Mouse (Mus musculus) adrenal gland, adult 2 months (tissue): ENCODE measurements around the gene Tas2r113. TPM values are rescaled to one million over a fixed set of nuclear protein-coding genes. Genes with fewer than 3 reads are reported as not detected.
"Not testable (repeated sequence)": the region's sequence is repeated elsewhere in the genome, so short reads cannot be mapped to it uniquely, and the experiment has no call there.

Source experiments
- DNase-seq: peaks from one replicate; pipeline ENCODE4 v3.0.0; 2021
- long read RNA-seq: library from polyadenylated mRNA; stranded (forward); transcript quantifications from one replicate; pipeline ENCODE4 v2.0.0, GENCODE M21; 2021
- polyA plus RNA-seq: library from polyadenylated mRNA; depleted of rRNA; stranded (reverse); fragments of >200 nt; gene quantifications from 2 replicates; pipeline ENCODE4 v1.2.3, GENCODE M21; 2012; rRNA removed
- total RNA-seq, 2 experiments: library from RNA; stranded (reverse); gene quantifications; 2 replicates each; pipeline ENCODE4 v1.2.3; 2021

The Tas2r113 gene
- total RNA-seq: not detected
- polyA plus RNA-seq: not detected in 2 replicates
- long read RNA-seq: 0 reads

GRCm38 (mm10) chr6:132892711-132893110 is at the start of gene Tas2r113:
Gene Tas2r113 (plus strand): TSS chr6:132893011.
- DNase-seq: no peak

GRCm38 (mm10) chr6:132846842-132847241 is 46.0 kb upstream of the Tas2r113 start, which contains the start of gene Tas2r123:
Gene Tas2r123 (plus strand): TSS chr6:132847142.
- DNase-seq: no peak

- no peak for DNase-seq
Observed at GRCm38 (mm10) chr6:132855138-132855537, 37.7 kb upstream of the Tas2r113 start, which contains the start of gene Tas2r116. Gene Tas2r116 (plus strand): TSS chr6:132855438.

- DNase-seq: no peak
Observed at GRCm38 (mm10) chr6:132867708-132868107, 25.1 kb upstream of the Tas2r113 start, which contains the start of gene Tas2r110. Gene Tas2r110 (plus strand): TSS chr6:132868008.

GRCm38 (mm10) chr6:132909351-132909750 is 16.5 kb downstream of the Tas2r113 start, which contains the start of gene Tas2r125:
Gene Tas2r125 (plus strand): TSS chr6:132909651.
- no peak for DNase-seq

GRCm38 (mm10) chr6:132941376-132941775 is 48.6 kb downstream of the Tas2r113 start:
- DNase-seq: not testable (repeated sequence)

Other genes with a start within 250 kb of the Tas2r113 start
- gene A630073D07Rik, start 241.5 kb upstream of the Tas2r113 start, total RNA-seq: not detected
- gene A630073D07Rik, start 241.5 kb upstream of the Tas2r113 start, polyA plus RNA-seq: not detected in 2 replicates
- gene Tas2r120, start 236.1 kb upstream of the Tas2r113 start, total RNA-seq: not detected
- gene Tas2r120, start 236.1 kb upstream of the Tas2r113 start, polyA plus RNA-seq: not detected in 2 replicates
- not detected for gene Tas2r121, start 192.0 kb upstream of the Tas2r113 start, total RNA-seq
- not detected in 2 replicates for gene Tas2r121, start 192.0 kb upstream of the Tas2r113 start, polyA plus RNA-seq
- gene Tas2r122, start 181.1 kb upstream of the Tas2r113 start, total RNA-seq: not detected
- gene Tas2r122, start 181.1 kb upstream of the Tas2r113 start, polyA plus RNA-seq: not detected in 2 replicates
- not detected for gene Tas2r115, start 155.0 kb upstream of the Tas2r113 start, total RNA-seq
- gene Tas2r115, start 155.0 kb upstream of the Tas2r113 start, polyA plus RNA-seq: not detected in 2 replicates
- gene Tas2r124, start 138.3 kb upstream of the Tas2r113 start, total RNA-seq: not detected
- not detected in 2 replicates for gene Tas2r124, start 138.3 kb upstream of the Tas2r113 start, polyA plus RNA-seq
- not detected for gene Tas2r102, start 130.9 kb upstream of the Tas2r113 start, total RNA-seq
- gene Tas2r102, start 130.9 kb upstream of the Tas2r113 start, polyA plus RNA-seq: not detected in 2 replicates
- not detected for gene Tas2r136, start 114.8 kb upstream of the Tas2r113 start, total RNA-seq
- gene Tas2r136, start 114.8 kb upstream of the Tas2r113 start, polyA plus RNA-seq: not detected in 2 replicates
- gene Tas2r117, start 90.2 kb upstream of the Tas2r113 start, total RNA-seq: not detected
- gene Tas2r117, start 90.2 kb upstream of the Tas2r113 start, polyA plus RNA-seq: not detected in 2 replicates
- not detected for gene Tas2r123, start 45.9 kb upstream of the Tas2r113 start, total RNA-seq
- not detected in 2 replicates for gene Tas2r123, start 45.9 kb upstream of the Tas2r113 start, polyA plus RNA-seq
- gene Tas2r116, start 37.6 kb upstream of the Tas2r113 start, total RNA-seq: not detected
- gene Tas2r116, start 37.6 kb upstream of the Tas2r113 start, polyA plus RNA-seq: not detected in 2 replicates
- gene Tas2r110, start 25.0 kb upstream of the Tas2r113 start, total RNA-seq: not detected
- gene Tas2r110, start 25.0 kb upstream of the Tas2r113 start, polyA plus RNA-seq: not detected in 2 replicates
- not detected for gene Tas2r125, start 16.6 kb downstream of the Tas2r113 start, total RNA-seq
- not detected in 2 replicates for gene Tas2r125, start 16.6 kb downstream of the Tas2r113 start, polyA plus RNA-seq
- gene Tas2r129, start 58.1 kb downstream of the Tas2r113 start, total RNA-seq: not detected
- not detected in 2 replicates for gene Tas2r129, start 58.1 kb downstream of the Tas2r113 start, polyA plus RNA-seq
- not detected for gene Tas2r131, start 64.9 kb downstream of the Tas2r113 start, total RNA-seq
- not detected in 2 replicates for gene Tas2r131, start 64.9 kb downstream of the Tas2r113 start, polyA plus RNA-seq
- not detected for gene Tas2r109, start 88.0 kb downstream of the Tas2r113 start, total RNA-seq
- gene Tas2r109, start 88.0 kb downstream of the Tas2r113 start, polyA plus RNA-seq: not detected in 2 replicates
- not detected for gene Tas2r103, start 144.1 kb downstream of the Tas2r113 start, total RNA-seq
- gene Tas2r103, start 144.1 kb downstream of the Tas2r113 start, polyA plus RNA-seq: not detected in 2 replicates
- not detected for gene Tas2r140, start 162.8 kb downstream of the Tas2r113 start, total RNA-seq
- gene Tas2r140, start 162.8 kb downstream of the Tas2r113 start, polyA plus RNA-seq: not detected in 2 replicates
- 10 to 100 TPM; 95.2 to 98.7 TPM for gene Smim10l1, start 211.9 kb downstream of the Tas2r113 start, total RNA-seq
- gene Smim10l1, start 211.9 kb downstream of the Tas2r113 start, polyA plus RNA-seq: 475 and 512 TPM in 2 replicates